Mouse (Mus musculus) heart, embryonic 13.5 days (tissue): ENCODE measurements around the gene Olfr972. TPM values are rescaled to one million over a fixed set of nuclear protein-coding genes. Genes with fewer than 3 reads are reported as not detected.
"Not testable (repeated sequence)": the region's sequence is repeated elsewhere in the genome, so short reads cannot be mapped to it uniquely, and the experiment has no call there.

Source experiments
- ATAC-seq: fragments of 200-750 bp; cut with Nextera tagmentation; 2 replicates; pipeline ENCODE4 v1.8.0; 2017; ENCODE audit warnings: moderate TSS enrichment; ENCODE audit not compliant: insufficient number of reproducible peaks, low FRiP score, low TSS enrichment; ENCODE audit errors: extremely low read depth
- H3K27ac ChIP-seq: fragments of 300-500 bp; sonication (generic); replicated peaks from 2 replicates; pipeline ENCODE4 v1.5.1; 2015; ENCODE audit warnings: moderate library complexity, mild to moderate bottlenecking, inconsistent platforms
- H3K27me3 ChIP-seq: fragments of 300-500 bp; sonication (generic); replicated peaks from 2 replicates; pipeline ENCODE4 v1.6.1; 2015; ENCODE audit warnings: mild to moderate bottlenecking, inconsistent platforms
- H3K36me3 ChIP-seq: fragments of 300-500 bp; sonication (generic); 2 replicates; pipeline ENCODE4 v1.6.1; 2015; ENCODE audit warnings: mild to moderate bottlenecking, inconsistent platforms
- H3K4me1 ChIP-seq: fragments of 300-500 bp; sonication (generic); 2 replicates; pipeline ENCODE4 v1.6.1; 2015; ENCODE audit warnings: inconsistent platforms
- H3K4me2 ChIP-seq: fragments of 300-500 bp; sonication (generic); 2 replicates; pipeline ENCODE4 v1.6.1; 2015; ENCODE audit warnings: inconsistent platforms, mild to moderate bottlenecking, moderate library complexity
- H3K4me3 ChIP-seq: fragments of 300-500 bp; sonication (generic); 2 replicates; pipeline ENCODE4 v1.5.1; 2015; ENCODE audit warnings: moderate library complexity, mild to moderate bottlenecking, inconsistent platforms
- H3K9ac ChIP-seq: fragments of 300-500 bp; sonication (generic); 2 replicates; pipeline ENCODE4 v1.6.1; 2015; ENCODE audit warnings: inconsistent platforms, mild to moderate bottlenecking, moderate library complexity
- H3K9me3 ChIP-seq: fragments of 300-500 bp; sonication (generic); 2 replicates; pipeline ENCODE4 v1.6.1; 2016; ENCODE audit warnings: inconsistent platforms
- WGBS: fragments of 180-500 bp; shearing (Covaris S2); methylation state at CpG from one replicate; pipeline ENCODE4 v1.1.7; 2015; ENCODE audit warnings: mixed read lengths; 5-methylcytosine and 5-hydroxymethylcytosine counted together
- polyA plus RNA-seq: library from polyadenylated mRNA; unstranded; fragments of >200 nt; fragmentation: Nextera tagmentation; extraction: Ambion mirVana; gene quantifications from 2 replicates; pipeline ENCODE4 v1.2.1, GENCODE M21; 2015

Gene Olfr972
- not detected in 2 replicates for polyA plus RNA-seq

DNA sequence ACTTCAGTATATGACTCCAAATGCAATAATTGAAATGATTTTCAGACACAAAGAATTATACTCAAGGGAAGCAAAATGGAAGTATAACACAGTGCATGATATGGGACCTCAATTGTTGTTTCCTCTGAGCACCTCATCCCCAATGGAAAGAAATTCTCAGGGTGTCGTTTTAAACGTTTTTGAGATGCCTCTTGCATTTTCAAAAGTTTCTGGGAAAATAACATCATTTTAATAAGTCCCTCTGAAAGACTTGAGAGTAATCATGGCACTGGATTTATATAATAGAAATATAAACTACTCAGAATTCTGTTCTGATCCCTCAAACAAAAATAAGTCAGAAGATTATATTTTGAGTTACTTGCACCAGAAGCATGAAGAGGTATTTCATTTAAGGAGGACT lies at the start of gene Olfr972:
Olfr972 (plus strand) TSS at position 301 of the 400 bp plus-strand sequence.
- Histone ChIP-seq H3K9ac (no peak within 1 kb of the TSS), H3K4me2 (no peak within 1 kb of the TSS), H3K27ac (no peak within 1 kb of the TSS), H3K27me3 (no peaks in the 10 kb centered on the region), H3K4me3 (no peak within 1 kb of the TSS), H3K36me3 (no peaks in the 10 kb centered on the region), H3K9me3 (no peaks in the 10 kb centered on the region), H3K4me1 (no peaks in the 10 kb centered on the region)
- no peak for ATAC-seq
- 56% methylated on average over 2 of the region's 2 CpGs for WGBS

DNA sequence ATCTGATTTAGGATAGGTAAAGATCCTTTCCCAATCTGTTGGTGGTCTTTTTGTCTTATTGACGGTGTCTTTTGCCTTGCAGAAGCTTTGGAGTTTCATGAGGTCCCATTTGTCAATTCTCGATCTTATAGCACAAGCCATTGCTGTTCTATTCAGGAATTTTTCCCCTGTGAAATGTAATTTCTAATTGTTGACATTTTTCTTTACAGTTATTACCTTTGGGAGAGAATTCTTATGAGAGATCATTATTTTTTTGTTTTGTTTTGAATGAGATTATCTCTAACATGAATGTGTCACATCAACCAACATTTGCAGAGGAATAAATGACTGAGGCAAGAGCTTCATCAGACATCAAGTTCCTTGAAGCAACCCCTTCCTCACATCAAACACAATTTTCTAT lies 29.6 kb upstream of the Olfr972 start, which contains the start of gene Olfr971:
Olfr971 (plus strand) TSS at position 301 of the 400 bp plus-strand sequence.
- WGBS, result 71% methylated on average over 2 of the region's 2 CpGs
- H3K27ac ChIP-seq, ATAC-seq, H3K4me1 ChIP-seq, H3K4me3 ChIP-seq, H3K36me3 ChIP-seq, H3K9ac ChIP-seq, H3K27me3 ChIP-seq, H3K9me3 ChIP-seq, H3K4me2 ChIP-seq: not testable (repeated sequence)

DNA sequence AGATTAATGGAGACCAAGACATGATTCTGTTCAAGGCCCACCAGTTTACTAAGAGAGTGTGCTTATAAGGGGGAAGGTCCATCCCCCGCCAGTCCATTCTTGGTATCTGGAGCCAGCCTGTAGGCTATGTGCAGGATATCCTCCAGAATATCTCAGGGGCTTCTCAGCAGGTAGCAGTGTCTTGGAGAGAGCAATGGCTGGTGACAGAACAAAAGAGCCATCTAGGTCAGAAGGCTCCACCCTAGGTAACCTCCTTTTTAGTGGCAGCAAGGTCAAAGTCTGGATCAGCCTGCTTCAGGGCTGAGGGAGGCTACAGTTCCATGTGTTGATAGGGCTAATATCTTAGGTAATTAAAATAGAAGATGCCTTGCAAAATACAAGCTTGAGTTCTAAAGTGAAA lies 5.8 kb downstream of the Olfr972 start:
- H3K4me1 ChIP-seq, H3K27ac ChIP-seq, H3K9me3 ChIP-seq, H3K27me3 ChIP-seq, H3K36me3 ChIP-seq, H3K4me2 ChIP-seq, ATAC-seq, H3K4me3 ChIP-seq, H3K9ac ChIP-seq: not testable (repeated sequence)
- WGBS, result 92% methylated on average over 1 of the region's 1 CpGs

DNA sequence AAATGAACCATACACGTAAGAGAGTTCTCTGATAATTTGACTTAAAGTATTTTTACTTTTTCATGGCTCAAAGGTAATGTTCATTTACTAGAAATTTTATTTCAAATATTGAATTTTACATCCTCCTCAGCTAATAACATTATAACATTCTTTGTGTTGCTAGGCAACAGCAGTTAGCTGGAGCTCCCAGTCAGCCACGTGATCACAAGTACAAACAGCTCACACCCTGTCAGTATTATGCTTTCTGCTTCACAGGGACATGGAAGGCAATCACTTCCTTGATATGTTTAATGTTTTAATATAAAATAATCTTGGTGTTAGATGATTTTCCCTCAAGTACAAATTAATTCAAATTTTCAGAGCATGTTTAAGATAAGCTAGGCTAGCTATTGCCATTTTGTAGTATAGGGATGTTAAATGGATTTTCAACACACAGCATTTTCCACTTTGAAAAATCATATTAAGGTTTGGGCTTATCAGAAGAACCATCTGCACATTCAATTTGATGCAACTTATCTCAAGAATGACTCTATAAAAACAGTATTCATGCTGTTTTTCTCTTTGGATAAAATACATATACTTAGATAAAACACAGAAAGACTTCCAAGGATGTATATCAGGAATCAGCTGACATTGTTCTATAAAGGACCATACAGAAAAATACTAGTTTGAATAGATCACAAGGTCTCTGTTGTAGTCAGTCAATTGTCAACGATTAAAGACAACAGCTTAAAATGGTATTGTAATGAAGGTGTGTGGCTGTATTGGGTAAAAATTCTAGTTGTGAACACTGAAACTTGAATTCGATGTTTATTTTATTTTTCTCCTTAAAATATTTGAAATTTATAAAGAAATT lies 11.5 kb downstream of the Olfr972 start:
- WGBS, result no CpG with 5 or more reads among the region's 4 CpGs
- not testable (repeated sequence) for ATAC-seq, H3K27me3 ChIP-seq, H3K9ac ChIP-seq, H3K4me1 ChIP-seq, H3K27ac ChIP-seq, H3K4me2 ChIP-seq, H3K36me3 ChIP-seq, H3K9me3 ChIP-seq, H3K4me3 ChIP-seq

DNA sequence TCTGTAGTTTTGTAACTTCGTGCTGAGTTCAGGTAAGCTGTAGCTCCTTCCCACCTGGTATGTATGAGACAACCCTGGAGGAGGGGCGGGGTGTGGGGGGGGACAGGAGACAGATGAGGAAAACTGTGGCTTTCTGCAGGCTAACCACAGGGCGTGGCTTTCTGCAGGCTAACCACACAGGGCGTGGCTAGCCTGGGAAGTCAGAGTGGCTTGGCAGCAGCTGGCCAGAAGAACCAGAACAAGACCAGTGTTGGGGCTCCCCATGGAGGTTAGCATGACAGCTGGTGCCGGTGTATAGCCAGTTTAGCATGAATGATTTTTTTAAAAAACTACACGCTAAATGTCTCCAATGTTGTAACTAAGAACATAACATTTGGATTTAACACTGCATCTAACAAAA lies 38.9 kb downstream of the Olfr972 start:
- no peaks in the 10 kb centered on the region for H3K27me3 ChIP-seq
- no peak overlapping the region for H3K9ac ChIP-seq
- H3K36me3 ChIP-seq, result no peaks in the 10 kb centered on the region
- no peak overlapping the region for H3K4me2 ChIP-seq
- H3K27ac ChIP-seq, result no peak overlapping the region
- no peak for ATAC-seq
- no peaks in the 10 kb centered on the region for H3K9me3 ChIP-seq
- WGBS, result 63% methylated on average over 6 of the region's 6 CpGs
- H3K4me3 ChIP-seq, result no peak overlapping the region
- H3K4me1 ChIP-seq, result no peaks in the 10 kb centered on the region

DNA sequence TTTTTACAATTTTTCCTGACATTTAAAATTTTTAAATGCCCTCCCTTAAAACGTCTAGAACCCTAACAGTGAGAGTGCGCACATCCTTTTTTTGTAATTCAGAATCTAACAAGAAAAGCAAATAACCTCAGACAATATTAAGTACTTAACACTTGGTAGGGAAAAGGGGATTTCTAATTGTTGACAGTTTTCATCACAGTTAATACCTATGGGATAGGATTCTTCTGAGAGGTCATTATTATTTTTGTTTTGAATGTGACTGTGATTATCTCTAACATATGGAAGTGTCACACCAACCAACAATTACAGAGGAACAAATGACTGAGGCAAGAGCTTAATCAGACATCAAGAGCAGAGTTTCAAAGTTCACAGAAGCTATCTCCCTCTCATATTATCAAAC lies 40.8 kb downstream of the Olfr972 start, which contains the start of gene Olfr229:
Olfr229 (plus strand) TSS at position 301 of the 400 bp plus-strand sequence.
- no peak within 1 kb of the TSS for H3K4me3 ChIP-seq
- no peak within 1 kb of the TSS for H3K9ac ChIP-seq
- H3K27me3 ChIP-seq, result no peaks in the 10 kb centered on the region
- no peaks in the 10 kb centered on the region for H3K9me3 ChIP-seq
- H3K36me3 ChIP-seq, result no peaks in the 10 kb centered on the region
- WGBS, result 56% methylated on average over 2 of the region's 2 CpGs
- H3K4me1 ChIP-seq, result no peaks in the 10 kb centered on the region
- H3K27ac ChIP-seq, result no peak within 1 kb of the TSS
- ATAC-seq, result no peak
- H3K4me2 ChIP-seq, result no peak within 1 kb of the TSS

DNA sequence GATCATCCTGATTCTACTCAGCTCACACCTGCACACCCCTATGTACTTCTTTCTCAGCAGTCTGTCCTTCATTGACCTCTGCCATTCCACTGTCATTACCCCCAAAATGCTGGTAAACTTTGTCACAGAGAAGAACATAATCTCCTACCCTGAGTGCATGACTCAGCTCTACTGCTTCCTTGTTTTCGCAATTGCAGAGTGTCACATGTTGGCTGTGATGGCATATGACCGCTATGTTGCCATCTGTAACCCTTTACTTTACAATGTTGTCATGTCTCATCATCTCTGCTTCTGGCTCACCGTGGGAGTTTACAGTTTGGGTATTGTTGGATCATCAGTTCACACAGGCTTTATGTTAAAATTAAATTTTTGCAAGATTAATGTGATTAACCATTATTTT lies 43.7 kb downstream of the Olfr972 start:
- no peaks in the 10 kb centered on the region for H3K27me3 ChIP-seq
- no peaks in the 10 kb centered on the region for H3K4me1 ChIP-seq
- 71% methylated on average over 3 of the region's 3 CpGs for WGBS
- H3K9ac ChIP-seq, result no peak overlapping the region
- no peaks in the 10 kb centered on the region for H3K9me3 ChIP-seq
- no peak overlapping the region for H3K27ac ChIP-seq
- H3K36me3 ChIP-seq, result no peaks in the 10 kb centered on the region
- ATAC-seq, result no peak
- H3K4me3 ChIP-seq, result no peak overlapping the region
- H3K4me2 ChIP-seq, result no peak overlapping the region

Other genes starting within 250 kb of the Olfr972 start
- not detected in 2 replicates for gene Olfr960, start 245.0 kb upstream of the Olfr972 start, polyA plus RNA-seq
- gene Olfr961, start 221.3 kb upstream of the Olfr972 start, polyA plus RNA-seq, result not detected in 2 replicates
- not detected in 2 replicates for gene Olfr963, start 199.2 kb upstream of the Olfr972 start, polyA plus RNA-seq
- gene Olfr149, start 159.3 kb upstream of the Olfr972 start, polyA plus RNA-seq, result not detected in 2 replicates
- gene Olfr965, start 155.1 kb upstream of the Olfr972 start, polyA plus RNA-seq, result not detected in 2 replicates
- gene Olfr150, start 135.4 kb upstream of the Olfr972 start, polyA plus RNA-seq, result not detected in 2 replicates
- gene Olfr967, start 120.2 kb upstream of the Olfr972 start, polyA plus RNA-seq, result not detected in 2 replicates
- not detected in 2 replicates for gene Olfr968, start 83.2 kb upstream of the Olfr972 start, polyA plus RNA-seq
- not detected in 2 replicates for gene Olfr969, start 75.5 kb upstream of the Olfr972 start, polyA plus RNA-seq
- not detected in 2 replicates for gene Olfr970, start 57.6 kb upstream of the Olfr972 start, polyA plus RNA-seq
- not detected in 2 replicates for gene Olfr971, start 29.5 kb upstream of the Olfr972 start, polyA plus RNA-seq
- gene Olfr229, start 40.9 kb downstream of the Olfr972 start, polyA plus RNA-seq, result not detected in 2 replicates
- not detected in 2 replicates for gene Olfr974, start 71.1 kb downstream of the Olfr972 start, polyA plus RNA-seq
- not detected in 2 replicates for gene Olfr975, start 85.6 kb downstream of the Olfr972 start, polyA plus RNA-seq
- not detected in 2 replicates for gene Olfr976, start 94.7 kb downstream of the Olfr972 start, polyA plus RNA-seq
- not detected in 2 replicates for gene Olfr978, start 125.7 kb downstream of the Olfr972 start, polyA plus RNA-seq
- not detected in 2 replicates for gene Olfr979, start 137.0 kb downstream of the Olfr972 start, polyA plus RNA-seq
- not detected in 2 replicates for gene Olfr980, start 143.2 kb downstream of the Olfr972 start, polyA plus RNA-seq
- not detected in 2 replicates for gene Olfr981, start 155.0 kb downstream of the Olfr972 start, polyA plus RNA-seq
- not detected in 2 replicates for gene Olfr982, start 207.4 kb downstream of the Olfr972 start, polyA plus RNA-seq
- gene Olfr983, start 227.2 kb downstream of the Olfr972 start, polyA plus RNA-seq, result not detected in 2 replicates
- gene Olfr984, start 247.8 kb downstream of the Olfr972 start, polyA plus RNA-seq, result not detected in 2 replicates